Mouse (Mus musculus): ENCODE data around the gene Lancl3.
"Not testable (repeated sequence)": the region's sequence is repeated elsewhere in the genome, so short reads cannot be mapped to it uniquely, and the experiment has no call there.

GRCm38 (mm10) chrX:9316457-9316856 lies 116.8 kb downstream of the Lancl3 start:
- TF ChIP-seq CTCF (IDR thresholded peaks at IDR 0.05; ENCODE audit: borderline replicate concordance, insufficient read depth, low read length); POLR2A (IDR thresholded peaks at IDR 0.05; ENCODE audit: low read depth, low read length): not testable (repeated sequence)

Measured in embryonic fibroblast, embryonic 13.5 days (primary cell).